Mouse (Mus musculus) olfactory bulb, adult 2 months (tissue): ENCODE results near the gene Pdzrn3. TPM values are rescaled to one million over a fixed set of nuclear protein-coding genes. Genes with fewer than 3 reads are reported as not detected.

Source experiments
- H3K27ac ChIP-seq: fragments of 200-500 bp; 2 replicates; pipeline ENCODE4 v1.5.1; 2012; ENCODE audit warnings: low read depth, low read length; ENCODE audit not compliant: insufficient read depth
- H3K4me1 ChIP-seq: fragments of 200-500 bp; 2 replicates; pipeline ENCODE4 v1.6.1; 2012; ENCODE audit warnings: low read length; ENCODE audit not compliant: control insufficient read depth, insufficient read depth
- H3K4me3 ChIP-seq: fragments of 200-500 bp; 2 replicates; pipeline ENCODE4 v1.5.1; 2012; ENCODE audit warnings: mild to moderate bottlenecking, low read depth, low read length, moderate library complexity; ENCODE audit not compliant: insufficient read depth
- CTCF ChIP-seq: fragments of 200-500 bp; IDR thresholded peaks from 2 replicates; pipeline ENCODE4 v1.5.1; 2012; ENCODE audit warnings: low read depth, mild to moderate bottlenecking, low read length, moderate library complexity; ENCODE audit not compliant: insufficient read depth
- POLR2A ChIP-seq: fragments of 200-500 bp; IDR thresholded peaks from 2 replicates; pipeline ENCODE4 v1.6.1; 2012; ENCODE audit warnings: mild to moderate bottlenecking, low read depth, low read length, moderate library complexity; ENCODE audit not compliant: insufficient read depth
- WGBS: fragments of 180-500 bp; shearing (Covaris S2); methylation state at CpG from one replicate; pipeline ENCODE4 v1.1.7; 2018; 5-methylcytosine and 5-hydroxymethylcytosine counted together
- polyA plus RNA-seq: library from polyadenylated mRNA; stranded (reverse); fragments of >200 nt; gene quantifications from 2 replicates; pipeline ENCODE4 v1.2.4, GENCODE M21; 2012; ENCODE audit warnings: low replicate concordance; ENCODE audit not compliant: missing spikeins, insufficient read depth, insufficient read length

The Pdzrn3 gene
- polyA plus RNA-seq, 1 experiment, result not detected

- 56% methylated on average over 10 of the region's 10 CpGs for WGBS
- H3K27ac ChIP-seq, result no peak overlapping the region
- H3K4me1 ChIP-seq, result peaks cover 23% of the 10 kb centered on the region
- no peak overlapping the region for H3K4me3 ChIP-seq
- TF ChIP-seq POLR2A (no peak), CTCF (no peak)
Measured at GRCm38 (mm10) chr6:101376049-101376448, 1.6 kb downstream of the Pdzrn3 start.

GRCm38 (mm10) chr6:101374721-101375120, 3.0 kb downstream of the Pdzrn3 start:
- TF ChIP-seq POLR2A (no peak), CTCF (no peak)
- Histone ChIP-seq H3K4me3 (no peak overlapping the region), H3K4me1 (peaks cover 23% of the 10 kb centered on the region), H3K27ac (no peak overlapping the region)
- 47% methylated on average over 7 of the region's 7 CpGs for WGBS

GRCm38 (mm10) chr6:101374186-101374585, 3.5 kb downstream of the Pdzrn3 start:
- 86% methylated on average over 1 of the region's 1 CpGs for WGBS
- no peak overlapping the region for H3K4me3 ChIP-seq
- no peak overlapping the region for H3K27ac ChIP-seq
- TF ChIP-seq POLR2A (no peak), CTCF (no peak)
- H3K4me1 ChIP-seq, result peaks cover 23% of the 10 kb centered on the region

- TF ChIP-seq POLR2A (no peak), CTCF (no peak)
- no peak overlapping the region for H3K4me3 ChIP-seq
- peaks cover 19% of the 10 kb centered on the region for H3K4me1 ChIP-seq
- 97% methylated on average over 5 of the region's 5 CpGs for WGBS
- H3K27ac ChIP-seq, result no peak overlapping the region
Measured at GRCm38 (mm10) chr6:101372982-101373381, 4.7 kb downstream of the Pdzrn3 start.

- TF ChIP-seq POLR2A (no peak), CTCF (no peak)
- Histone ChIP-seq H3K4me3 (no peak overlapping the region), H3K4me1 (peaks cover 2% of the 10 kb centered on the region; the same call in 1 of the 2 replicates), H3K27ac (no peak overlapping the region)
- WGBS, result 63% methylated on average over 9 of the region's 9 CpGs
Measured at GRCm38 (mm10) chr6:101366809-101367602, 10.7 kb downstream of the Pdzrn3 start.

GRCm38 (mm10) chr6:101365795-101366194, 11.9 kb downstream of the Pdzrn3 start:
- WGBS, result 51% methylated on average over 6 of the region's 6 CpGs
- H3K4me1 ChIP-seq, result peaks cover 2% of the 10 kb centered on the region; the same call in 1 of the 2 replicates
- no peak overlapping the region for H3K27ac ChIP-seq
- TF ChIP-seq CTCF (no peak), POLR2A (no peak)
- no peak overlapping the region for H3K4me3 ChIP-seq

GRCm38 (mm10) chr6:101363904-101364303, 13.8 kb downstream of the Pdzrn3 start:
- H3K27ac ChIP-seq, result no peak overlapping the region
- no peak overlapping the region for H3K4me3 ChIP-seq
- H3K4me1 ChIP-seq, result peaks cover 2% of the 10 kb centered on the region; the same call in 1 of the 2 replicates
- WGBS, result 94% methylated on average over 5 of the region's 5 CpGs
- TF ChIP-seq CTCF, result no peak
- no peak for TF ChIP-seq POLR2A

GRCm38 (mm10) chr6:101362728-101363127, 15.0 kb downstream of the Pdzrn3 start:
- Histone ChIP-seq H3K27ac (no peak overlapping the region), H3K4me1 (peaks cover 2% of the 10 kb centered on the region; the same call in 1 of the 2 replicates), H3K4me3 (no peak overlapping the region)
- TF ChIP-seq CTCF (no peak), POLR2A (no peak)
- 91% methylated on average over 5 of the region's 5 CpGs for WGBS

GRCm38 (mm10) chr6:101362268-101362667, 15.4 kb downstream of the Pdzrn3 start:
- peaks cover 2% of the 10 kb centered on the region; the same call in 1 of the 2 replicates for H3K4me1 ChIP-seq
- H3K4me3 ChIP-seq, result no peak overlapping the region
- WGBS, result 86% methylated on average over 4 of the region's 4 CpGs
- TF ChIP-seq CTCF (no peak), POLR2A (no peak)
- no peak overlapping the region for H3K27ac ChIP-seq
